Mouse (Mus musculus): ENCODE measurements at regions not wholly inside any gene's neighbourhood (a gene's known extent, or its start where the extent isn't known, plus 50 kb on each side); places are given as distances from the start of the nearest gene placed in this dataset.
A peak's percentile ranks its signal among the peaks of the same experiment; 100 is the strongest.

DNA sequence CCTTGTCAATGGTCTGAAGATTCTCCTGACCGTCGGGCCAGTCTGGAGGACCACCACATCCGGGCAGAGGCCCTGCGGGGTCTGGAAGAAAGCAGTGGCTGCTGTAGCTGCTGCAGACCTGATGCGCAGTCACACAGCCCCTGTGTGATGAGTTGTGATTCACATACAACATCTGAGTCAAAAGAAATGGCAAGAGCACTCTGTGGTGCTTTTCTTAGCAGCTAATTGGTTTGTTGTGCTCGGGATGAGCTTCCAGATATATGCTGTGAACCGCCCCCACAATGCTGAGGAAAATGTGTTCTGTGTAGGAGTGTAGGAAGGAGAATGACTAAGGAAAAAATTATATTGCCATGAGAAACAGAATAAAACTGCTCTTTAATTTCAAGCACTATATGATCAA, 290.6 kb downstream of the Fam84a start:
- no peak overlapping the region for H3K27ac ChIP-seq (replicated peaks; ENCODE audit: low read depth, low read length)

DNA sequence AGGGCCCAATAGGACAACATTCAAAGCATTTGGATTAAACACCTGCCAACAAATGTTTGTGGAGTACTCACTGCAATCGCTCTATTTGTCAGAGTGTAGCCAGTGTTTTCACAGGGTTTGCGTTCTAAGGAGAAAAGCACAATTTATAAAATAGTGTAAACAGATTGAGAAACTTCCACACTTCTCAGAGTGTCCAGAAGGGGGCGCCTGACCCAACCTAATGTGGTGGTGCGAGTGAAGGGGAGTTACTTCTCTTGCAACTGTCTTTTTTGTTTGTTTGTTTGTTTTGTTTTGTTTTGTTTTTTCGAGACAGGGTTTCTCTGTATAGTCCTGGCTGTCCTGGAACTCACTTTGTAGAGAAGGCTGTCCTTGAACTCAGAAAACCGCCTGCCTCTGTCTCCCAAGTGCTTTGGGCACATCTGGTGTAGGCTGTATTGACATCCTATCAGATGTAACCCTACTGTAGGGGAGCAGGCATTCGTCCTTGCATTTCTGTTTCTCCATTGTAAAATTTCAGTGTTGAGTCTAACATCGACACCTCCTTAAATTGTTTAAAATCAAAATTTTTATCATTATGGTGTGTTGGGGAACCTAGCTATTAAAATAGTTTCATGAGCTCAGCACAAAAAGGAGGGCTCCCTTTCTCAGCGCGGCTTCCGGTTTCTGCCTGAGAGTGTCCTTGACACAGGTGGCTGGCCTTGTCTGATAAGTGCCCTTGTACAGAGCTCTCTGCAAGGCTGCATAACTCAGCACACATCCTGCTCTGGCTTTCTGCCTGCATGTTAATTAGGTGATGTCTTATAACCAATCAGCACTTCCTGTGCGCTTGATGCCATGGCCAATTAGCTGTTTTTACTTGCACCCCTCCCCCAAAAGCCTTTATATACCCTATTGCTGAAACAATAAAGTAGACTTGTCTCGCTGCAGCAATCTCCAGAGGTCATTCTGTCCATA, 307.0 kb downstream of the Fam84a start:
- Histone ChIP-seq H3K27ac (replicated peaks; ENCODE audit: low read depth, low read length) (no peak overlapping the region), H3K36me3 (ENCODE audit: control insufficient read depth, insufficient read depth, low read length) (no peaks in the 10 kb centered on the region), H3K9me3 (ENCODE audit: control insufficient read depth, low read length) (no peaks in the 10 kb centered on the region), H3K4me3 (replicated peaks; ENCODE audit: low read depth, low read length) (no peak overlapping the region), H3K4me1 (ENCODE audit: control insufficient read depth, insufficient read depth, low read length) (no peaks in the 10 kb centered on the region), H3K4me2 (ENCODE audit: low read length) (no peak overlapping the region), H3K9ac (replicated peaks; ENCODE audit: low read length) (no peak overlapping the region), H3K27me3 (ENCODE audit: control insufficient read depth, insufficient read depth, low read length) (no peaks in the 10 kb centered on the region)
- 61% methylated on average over 13 of the region's 13 CpGs for WGBS
- DNase-seq (peak; percentile 66), ATAC-seq (ENCODE audit: low FRiP score, low TSS enrichment) (0 out of 2 replicates have a peak, but pooled peaks have one; percentile 65)

More for the DNA sequence above, 290.6 kb downstream of the Fam84a start:
- 93% methylated on average over 7 of the region's 7 CpGs for WGBS
- Histone ChIP-seq H3K27me3 (ENCODE audit: control insufficient read depth, insufficient read depth, low read length) (no peaks in the 10 kb centered on the region), H3K9ac (replicated peaks; ENCODE audit: low read length) (no peak overlapping the region), H3K4me2 (ENCODE audit: low read length) (no peak overlapping the region), H3K9me3 (ENCODE audit: control insufficient read depth, low read length) (no peaks in the 10 kb centered on the region), H3K36me3 (ENCODE audit: control insufficient read depth, insufficient read depth, low read length) (no peaks in the 10 kb centered on the region), H3K4me1 (ENCODE audit: control insufficient read depth, insufficient read depth, low read length) (no peaks in the 10 kb centered on the region), H3K4me3 (replicated peaks; ENCODE audit: low read depth, low read length) (no peak overlapping the region)
- DNase-seq (no peak), ATAC-seq (ENCODE audit: low FRiP score, low TSS enrichment) (no peak)

DNA sequence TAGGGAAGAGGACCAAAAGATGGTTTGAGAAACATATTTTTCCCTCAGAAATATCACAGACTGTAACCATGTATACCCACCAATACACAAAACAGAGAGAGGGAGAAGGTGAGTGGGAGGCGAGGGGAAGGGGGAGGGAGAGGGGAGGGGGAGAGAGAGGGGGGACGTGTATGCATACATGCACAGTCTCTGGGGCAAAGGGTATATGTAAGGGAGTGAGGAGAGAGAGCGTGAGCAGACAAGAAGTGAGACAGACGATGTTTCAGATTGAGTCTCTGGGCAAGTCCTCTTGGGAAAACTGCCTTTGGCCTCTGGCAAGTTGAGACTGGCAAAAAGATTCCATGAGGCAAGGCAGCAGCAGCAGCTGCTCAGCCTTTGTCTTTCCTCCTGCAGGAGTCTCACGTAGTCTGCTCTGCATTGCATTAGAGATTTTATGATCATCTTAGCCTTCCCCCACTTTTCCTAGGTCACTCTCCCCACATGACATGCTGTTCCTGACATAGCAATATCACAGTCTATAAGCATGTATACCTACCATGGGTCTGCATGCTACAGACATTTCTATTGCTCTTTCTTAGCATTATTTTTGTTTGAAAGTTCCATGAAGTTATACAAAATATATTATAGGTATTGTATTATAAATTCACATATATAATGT, 308.3 kb downstream of the Fam84a start:
- Histone ChIP-seq H3K9me3 (ENCODE audit: control insufficient read depth, low read length) (no peaks in the 10 kb centered on the region), H3K27me3 (ENCODE audit: control insufficient read depth, insufficient read depth, low read length) (no peaks in the 10 kb centered on the region), H3K4me3 (replicated peaks; ENCODE audit: low read depth, low read length) (no peak overlapping the region), H3K4me2 (ENCODE audit: low read length) (no peak overlapping the region), H3K9ac (replicated peaks; ENCODE audit: low read length) (no peak overlapping the region), H3K36me3 (ENCODE audit: control insufficient read depth, insufficient read depth, low read length) (no peaks in the 10 kb centered on the region), H3K4me1 (ENCODE audit: control insufficient read depth, insufficient read depth, low read length) (no peaks in the 10 kb centered on the region), H3K27ac (replicated peaks; ENCODE audit: low read depth, low read length) (no peak overlapping the region)
- 50% methylated on average over 5 of the region's 5 CpGs for WGBS
- peak; percentile 40 for DNase-seq
- no peak for ATAC-seq (ENCODE audit: low FRiP score, low TSS enrichment)

DNA sequence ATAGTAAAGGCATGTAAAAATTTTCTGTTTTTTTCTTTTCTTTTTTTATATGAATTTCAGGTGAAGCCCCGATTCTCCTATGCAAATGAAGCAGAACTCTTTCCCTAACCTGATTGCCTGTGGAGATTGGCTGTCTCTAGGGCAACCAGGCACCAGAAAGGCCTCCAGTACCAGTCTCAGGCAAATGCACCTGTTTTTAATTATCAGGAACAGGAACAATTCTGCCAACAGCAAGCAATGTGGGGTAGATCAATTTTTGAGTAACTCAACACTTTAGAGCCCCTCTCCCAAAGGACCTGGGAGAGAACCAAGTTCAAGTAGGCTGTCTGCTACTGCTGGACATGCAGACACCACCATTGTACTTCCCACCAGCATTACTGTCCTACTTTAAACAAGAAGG, 310.6 kb downstream of the Fam84a start:
- Histone ChIP-seq H3K27ac (replicated peaks; ENCODE audit: low read depth, low read length) (no peak overlapping the region), H3K4me1 (ENCODE audit: control insufficient read depth, insufficient read depth, low read length) (no peaks in the 10 kb centered on the region), H3K36me3 (ENCODE audit: control insufficient read depth, insufficient read depth, low read length) (no peaks in the 10 kb centered on the region), H3K9me3 (ENCODE audit: control insufficient read depth, low read length) (no peaks in the 10 kb centered on the region), H3K4me2 (ENCODE audit: low read length) (no peak overlapping the region), H3K9ac (replicated peaks; ENCODE audit: low read length) (no peak overlapping the region), H3K27me3 (ENCODE audit: control insufficient read depth, insufficient read depth, low read length) (no peaks in the 10 kb centered on the region), H3K4me3 (replicated peaks; ENCODE audit: low read depth, low read length) (no peak overlapping the region)
- DNase-seq (no peak), ATAC-seq (ENCODE audit: low FRiP score, low TSS enrichment) (no peak)
- 75% methylated on average over 1 of the region's 1 CpGs for WGBS

DNA sequence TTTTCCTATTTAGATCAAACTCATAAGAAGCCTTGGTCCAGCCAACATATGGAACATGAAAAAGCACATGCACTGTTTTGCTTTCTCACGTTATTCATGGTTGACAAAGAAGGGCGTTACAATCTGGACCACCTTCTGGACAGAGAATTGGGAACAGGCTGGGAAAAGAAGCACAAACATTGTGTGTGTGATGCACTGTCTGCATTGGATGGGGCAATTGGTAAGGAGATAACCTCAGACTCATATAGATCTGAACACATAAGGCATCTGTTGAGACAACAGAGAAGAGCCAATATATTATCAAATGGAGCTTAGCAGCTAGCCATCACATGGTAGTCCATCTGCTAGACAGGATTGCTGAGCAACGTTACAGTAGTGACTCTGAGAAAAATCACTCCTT, 317.1 kb downstream of the Fam84a start:
- no peak overlapping the region for H3K27ac ChIP-seq (replicated peaks; ENCODE audit: low read depth, low read length)
- H3K4me2 ChIP-seq (ENCODE audit: low read length): no peak overlapping the region
- no peak for DNase-seq
- H3K27me3 ChIP-seq (ENCODE audit: control insufficient read depth, insufficient read depth, low read length): no peaks in the 10 kb centered on the region
- WGBS: 84% methylated on average over 3 of the region's 3 CpGs
- no peak for ATAC-seq (ENCODE audit: low FRiP score, low TSS enrichment)
- no peaks in the 10 kb centered on the region for H3K36me3 ChIP-seq (ENCODE audit: control insufficient read depth, insufficient read depth, low read length)
- no peaks in the 10 kb centered on the region for H3K9me3 ChIP-seq (ENCODE audit: control insufficient read depth, low read length)
- no peak overlapping the region for H3K9ac ChIP-seq (replicated peaks; ENCODE audit: low read length)
- H3K4me3 ChIP-seq (replicated peaks; ENCODE audit: low read depth, low read length): no peak overlapping the region
- no peaks in the 10 kb centered on the region for H3K4me1 ChIP-seq (ENCODE audit: control insufficient read depth, insufficient read depth, low read length)

DNA sequence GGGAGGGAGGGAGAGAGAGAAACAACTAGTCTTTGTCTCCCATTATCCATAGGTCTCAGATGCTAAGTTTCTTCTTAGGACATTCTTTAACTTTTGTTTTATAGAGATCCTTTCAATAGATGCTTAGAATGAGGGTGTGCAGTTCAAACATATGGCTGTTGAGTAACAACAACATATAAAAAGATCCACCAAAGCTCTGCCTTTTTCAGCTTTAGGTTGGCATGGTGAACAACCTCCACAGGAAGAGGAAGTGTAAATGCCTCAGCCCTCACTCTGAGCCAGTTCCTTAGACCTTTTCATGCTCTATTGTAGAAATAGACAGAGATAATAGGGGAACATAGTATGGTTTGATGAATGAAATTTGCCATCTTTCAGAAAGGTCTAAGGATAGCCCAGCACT, 326.0 kb downstream of the Fam84a start:
- no peaks in the 10 kb centered on the region for H3K27me3 ChIP-seq (ENCODE audit: control insufficient read depth, insufficient read depth, low read length)
- no peaks in the 10 kb centered on the region for H3K4me1 ChIP-seq (ENCODE audit: control insufficient read depth, insufficient read depth, low read length)
- H3K4me2 ChIP-seq (ENCODE audit: low read length): no peak overlapping the region
- H3K9me3 ChIP-seq (ENCODE audit: control insufficient read depth, low read length): no peaks in the 10 kb centered on the region
- ATAC-seq (ENCODE audit: low FRiP score, low TSS enrichment) (no peak), DNase-seq (no peak)
- H3K9ac ChIP-seq (replicated peaks; ENCODE audit: low read length): no peak overlapping the region
- no peak overlapping the region for H3K27ac ChIP-seq (replicated peaks; ENCODE audit: low read depth, low read length)
- H3K36me3 ChIP-seq (ENCODE audit: control insufficient read depth, insufficient read depth, low read length): no peaks in the 10 kb centered on the region
- no peak overlapping the region for H3K4me3 ChIP-seq (replicated peaks; ENCODE audit: low read depth, low read length)

DNA sequence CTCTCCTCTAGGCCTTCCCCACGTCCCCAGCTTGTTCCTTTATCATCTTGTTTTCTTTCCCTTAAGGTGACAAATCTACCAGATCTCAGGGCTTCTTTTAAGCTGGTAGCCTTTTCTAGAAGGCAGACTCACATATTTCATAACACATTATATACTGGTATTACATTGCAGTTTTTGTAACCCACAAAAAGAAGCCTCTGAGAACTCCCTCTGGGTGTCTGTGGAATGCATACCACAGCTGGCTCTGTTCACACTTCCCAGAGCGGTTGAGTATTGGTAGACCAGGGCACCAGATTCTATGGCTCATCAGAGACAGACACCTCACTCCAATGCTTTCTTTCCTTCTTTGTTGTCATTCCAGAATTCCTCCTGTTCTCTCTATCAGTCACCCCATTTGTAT, 336.4 kb downstream of the Fam84a start:
- Histone ChIP-seq H3K27ac (replicated peaks; ENCODE audit: low read depth, low read length) (no peak overlapping the region), H3K9me3 (ENCODE audit: control insufficient read depth, low read length) (no peaks in the 10 kb centered on the region), H3K9ac (replicated peaks; ENCODE audit: low read length) (no peak overlapping the region), H3K27me3 (ENCODE audit: control insufficient read depth, insufficient read depth, low read length) (no peaks in the 10 kb centered on the region), H3K4me2 (ENCODE audit: low read length) (no peak overlapping the region), H3K4me1 (ENCODE audit: control insufficient read depth, insufficient read depth, low read length) (no peaks in the 10 kb centered on the region), H3K36me3 (ENCODE audit: control insufficient read depth, insufficient read depth, low read length) (no peaks in the 10 kb centered on the region), H3K4me3 (replicated peaks; ENCODE audit: low read depth, low read length) (no peak overlapping the region)
- no peak for ATAC-seq (ENCODE audit: low FRiP score, low TSS enrichment)
- 63% methylated on average over 2 of the region's 2 CpGs for WGBS
- DNase-seq: no peak

DNA sequence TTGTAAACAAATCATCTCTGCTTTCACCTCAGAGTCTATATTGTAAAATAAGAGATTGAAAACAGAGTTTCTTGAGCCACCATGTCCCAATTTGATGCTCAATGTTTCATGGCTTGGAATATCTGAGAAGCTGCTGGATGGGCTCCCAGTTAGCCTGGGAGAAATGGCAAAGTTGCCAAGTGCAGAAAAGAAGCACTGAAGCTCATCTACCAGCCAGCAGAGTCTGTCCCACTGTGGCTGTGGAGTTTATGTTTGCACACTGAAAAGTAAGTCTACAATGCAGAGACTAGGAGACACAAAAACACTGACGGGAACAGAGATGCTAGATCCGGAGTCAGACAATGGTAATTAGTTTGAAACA, 341.7 kb downstream of the Fam84a start:
- no peaks in the 10 kb centered on the region for H3K4me1 ChIP-seq (ENCODE audit: control insufficient read depth, insufficient read depth, low read length)
- no peak overlapping the region for H3K27ac ChIP-seq (replicated peaks; ENCODE audit: low read depth, low read length)
- ATAC-seq (ENCODE audit: low FRiP score, low TSS enrichment): no peak
- no peak overlapping the region for H3K4me3 ChIP-seq (replicated peaks; ENCODE audit: low read depth, low read length)
- H3K27me3 ChIP-seq (ENCODE audit: control insufficient read depth, insufficient read depth, low read length): no peaks in the 10 kb centered on the region
- H3K9me3 ChIP-seq (ENCODE audit: control insufficient read depth, low read length): no peaks in the 10 kb centered on the region
- H3K9ac ChIP-seq (replicated peaks; ENCODE audit: low read length): no peak overlapping the region
- no peak overlapping the region for H3K4me2 ChIP-seq (ENCODE audit: low read length)
- no peaks in the 10 kb centered on the region for H3K36me3 ChIP-seq (ENCODE audit: control insufficient read depth, insufficient read depth, low read length)
- WGBS: 76% methylated on average over 2 of the region's 2 CpGs
- no peak for DNase-seq

All from midbrain, embryonic 14.5 days (tissue).